Mouse (Mus musculus): ENCODE data around the gene Adamts3. TPM values are rescaled to one million over a fixed set of nuclear protein-coding genes. Genes with fewer than 3 reads are reported as not detected.

Gene Adamts3
- polyA plus RNA-seq (2012; fragmentation: generic; extraction: Trizol): 0.34 TPM
- long read RNA-seq, experiment 1, partial matches to known transcripts: 0 of 1 reads
- long read RNA-seq, experiment 1, other reads (novel, unspliced or antisense): 1 of 1 reads
- long read RNA-seq, experiment 2, partial matches to known transcripts: 1 of 1 reads
- long read RNA-seq, experiment 2, other reads (novel, unspliced or antisense): 0 of 1 reads

DNA sequence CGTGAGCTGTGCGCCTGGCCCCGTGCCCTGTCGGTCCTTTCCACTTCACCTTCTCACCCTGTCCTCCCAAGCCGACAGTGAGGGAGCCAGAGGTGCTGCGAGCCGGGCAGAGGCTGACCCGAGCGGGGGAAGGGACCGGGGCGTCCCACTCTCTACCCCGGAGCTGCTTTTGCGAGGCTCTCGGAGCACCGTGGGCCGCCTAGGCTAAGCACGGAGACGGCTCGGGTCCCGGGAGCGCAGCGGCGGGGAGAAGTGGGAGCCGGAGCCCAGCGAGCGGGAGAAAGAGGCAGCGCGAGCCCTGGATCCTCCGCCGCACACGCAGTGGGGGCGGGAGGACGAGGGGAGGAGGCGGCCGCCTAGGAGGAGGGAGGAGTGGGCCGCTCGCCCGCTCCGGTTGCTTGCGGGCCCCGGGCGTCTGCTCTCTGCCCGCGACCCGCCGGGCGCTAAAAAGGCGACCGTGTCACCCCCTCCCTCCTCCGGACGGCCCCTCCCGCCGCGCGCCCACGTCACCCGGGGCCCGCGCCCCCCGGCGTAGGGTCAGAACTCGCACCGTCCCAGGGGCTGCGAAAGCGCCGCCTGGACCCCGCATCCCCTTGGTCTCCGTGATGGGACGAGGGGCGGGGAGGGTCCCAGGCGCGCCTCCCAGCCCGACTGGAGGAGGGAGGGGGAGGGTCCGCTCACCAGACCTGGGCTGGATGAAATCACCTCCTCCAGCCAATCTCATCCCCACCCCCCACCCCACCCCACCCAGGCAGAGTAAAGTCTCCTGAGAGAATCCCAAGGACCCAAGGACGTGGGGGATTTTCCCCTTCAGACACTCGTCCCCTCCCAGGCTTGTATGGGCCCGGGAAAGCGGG, at the start of gene Adamts3:
TSS of gene Adamts3 (minus strand) at position 284 of the 857 bp plus-strand sequence.
- Histone ChIP-seq H3K36me3 (ENCODE audit: control insufficient read depth, insufficient read depth) (no peaks in the 10 kb centered on the region), H3K4me3 (ENCODE audit: insufficient read depth, poor library complexity, severe bottlenecking) (peak within 1 kb of the TSS; percentile 29), H3K27me3 (ENCODE audit: control insufficient read depth, insufficient read depth, insufficient read length) (no peaks in the 10 kb centered on the region), H3K79me3 (ENCODE audit: low read depth) (no peaks in the 10 kb centered on the region), H3ac (ENCODE audit: control insufficient read depth, insufficient read length, low read depth) (peak within 1 kb of the TSS; percentile 67), H3K79me2 (ENCODE audit: control insufficient read depth, insufficient read depth) (no peaks in the 10 kb centered on the region)
- no peak for TF ChIP-seq MAX (IDR thresholded peaks at IDR 0.05)
- no peak for TF ChIP-seq CTCF (IDR thresholded peaks at IDR 0.05; ENCODE audit: control insufficient read depth, insufficient read depth, insufficient read length)
- no peak for TF ChIP-seq MYOG (IDR thresholded peaks at IDR 0.05; ENCODE audit: control insufficient read depth, extremely low read depth, insufficient read length)
- no peak for TF ChIP-seq MYOD1 (IDR thresholded peaks at IDR 0.05; ENCODE audit: control insufficient read depth, insufficient read length, low read depth)
- TF ChIP-seq CEBPB (IDR thresholded peaks at IDR 0.05; ENCODE audit: low read depth): no peak
- TF ChIP-seq USF1 (IDR thresholded peaks at IDR 0.05; ENCODE audit: low read depth): no peak
- TF ChIP-seq FOSL1 (IDR thresholded peaks at IDR 0.05; ENCODE audit: insufficient read depth, low read length, poor library complexity, severe bottlenecking): no peak

DNA sequence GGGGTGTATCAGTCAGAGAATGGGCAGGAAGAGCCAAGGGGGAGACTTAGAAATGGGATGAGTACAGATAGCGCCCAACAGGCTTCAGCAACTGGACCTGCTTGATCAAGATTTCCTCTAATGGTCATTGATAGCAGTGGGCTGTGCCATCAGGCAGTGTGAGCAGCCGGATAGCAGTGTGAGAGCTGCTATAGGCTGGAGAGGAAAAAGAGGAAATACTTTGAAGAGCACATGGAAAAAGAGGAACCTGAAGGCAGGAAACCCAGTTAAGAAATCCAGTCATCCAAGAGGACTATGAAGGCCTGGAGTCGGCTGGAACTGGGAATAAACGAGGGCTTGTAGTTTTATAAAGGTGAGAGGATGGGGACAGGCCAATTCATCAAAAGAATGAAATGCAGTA, 48.4 kb upstream of the Adamts3 start:
- no peak for TF ChIP-seq MAX (IDR thresholded peaks at IDR 0.05)
- TF ChIP-seq MYOD1 (IDR thresholded peaks at IDR 0.05; ENCODE audit: control insufficient read depth, insufficient read length, low read depth): no peak
- no peak for TF ChIP-seq FOSL1 (IDR thresholded peaks at IDR 0.05; ENCODE audit: insufficient read depth, low read length, poor library complexity, severe bottlenecking)
- TF ChIP-seq CTCF (IDR thresholded peaks at IDR 0.05; ENCODE audit: control insufficient read depth, insufficient read depth, insufficient read length): no peak
- no peak for TF ChIP-seq USF1 (IDR thresholded peaks at IDR 0.05; ENCODE audit: low read depth)
- no peak for TF ChIP-seq CEBPB (IDR thresholded peaks at IDR 0.05; ENCODE audit: low read depth)
- no peaks in the 10 kb centered on the region for H3K27me3 ChIP-seq (ENCODE audit: control insufficient read depth, insufficient read depth, insufficient read length)
- no peaks in the 10 kb centered on the region for H3K79me2 ChIP-seq (ENCODE audit: control insufficient read depth, insufficient read depth)
- H3K79me3 ChIP-seq (ENCODE audit: low read depth): no peaks in the 10 kb centered on the region
- H3K4me3 ChIP-seq (ENCODE audit: insufficient read depth, poor library complexity, severe bottlenecking): no peak overlapping the region
- no peaks in the 10 kb centered on the region for H3K36me3 ChIP-seq (ENCODE audit: control insufficient read depth, insufficient read depth)
- no peak overlapping the region for H3ac ChIP-seq (ENCODE audit: control insufficient read depth, insufficient read length, low read depth)

DNA sequence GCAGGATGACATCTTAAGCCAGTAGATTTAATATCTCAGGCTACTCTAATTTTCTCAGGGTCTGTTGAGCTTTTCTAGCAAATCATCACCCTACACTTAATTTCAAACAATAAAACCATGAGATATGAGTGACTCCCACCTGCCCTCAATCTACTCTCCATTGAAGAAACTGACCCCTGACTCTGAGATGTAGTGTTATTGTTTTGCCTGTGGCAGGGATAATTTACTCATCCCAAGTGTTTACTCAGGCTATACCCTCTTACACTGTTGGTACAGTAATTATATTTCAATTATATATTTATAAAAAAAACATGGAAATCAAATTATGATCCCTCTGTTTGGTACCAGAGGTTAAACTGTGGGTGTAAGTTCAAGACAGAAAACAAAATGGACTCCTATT, 29.2 kb upstream of the Adamts3 start:
- no peak for TF ChIP-seq MYOD1 (IDR thresholded peaks at IDR 0.05; ENCODE audit: control insufficient read depth, insufficient read length, low read depth)
- no peak for TF ChIP-seq MYOG (IDR thresholded peaks at IDR 0.05; ENCODE audit: control insufficient read depth, extremely low read depth, insufficient read length)
- TF ChIP-seq CTCF (IDR thresholded peaks at IDR 0.05; ENCODE audit: control insufficient read depth, insufficient read depth, insufficient read length): no peak
- TF ChIP-seq FOSL1 (IDR thresholded peaks at IDR 0.05; ENCODE audit: insufficient read depth, low read length, poor library complexity, severe bottlenecking): no peak
- TF ChIP-seq USF1 (IDR thresholded peaks at IDR 0.05; ENCODE audit: low read depth): no peak
- no peak for TF ChIP-seq CEBPB (IDR thresholded peaks at IDR 0.05; ENCODE audit: low read depth)
- TF ChIP-seq MAX (IDR thresholded peaks at IDR 0.05): no peak
- H3ac ChIP-seq (ENCODE audit: control insufficient read depth, insufficient read length, low read depth): no peak overlapping the region
- H3K36me3 ChIP-seq (ENCODE audit: control insufficient read depth, insufficient read depth): no peaks in the 10 kb centered on the region
- H3K27me3 ChIP-seq (ENCODE audit: control insufficient read depth, insufficient read depth, insufficient read length): no peaks in the 10 kb centered on the region
- no peaks in the 10 kb centered on the region for H3K79me3 ChIP-seq (ENCODE audit: low read depth)
- no peak overlapping the region for H3K4me3 ChIP-seq (ENCODE audit: insufficient read depth, poor library complexity, severe bottlenecking)
- no peaks in the 10 kb centered on the region for H3K79me2 ChIP-seq (ENCODE audit: control insufficient read depth, insufficient read depth)

- H3K27me3 ChIP-seq (ENCODE audit: control insufficient read depth, insufficient read depth, insufficient read length): no peaks in the 10 kb centered on the region
- no peak overlapping the region for H3ac ChIP-seq (ENCODE audit: control insufficient read depth, insufficient read length, low read depth)
- no peaks in the 10 kb centered on the region for H3K36me3 ChIP-seq (ENCODE audit: control insufficient read depth, insufficient read depth)
- no peaks in the 10 kb centered on the region for H3K79me3 ChIP-seq (ENCODE audit: low read depth)
- no peak for TF ChIP-seq CEBPB (IDR thresholded peaks at IDR 0.05; ENCODE audit: low read depth)
- TF ChIP-seq CTCF (IDR thresholded peaks at IDR 0.05; ENCODE audit: control insufficient read depth, insufficient read depth, insufficient read length): no peak
- no peak for TF ChIP-seq MYOG (IDR thresholded peaks at IDR 0.05; ENCODE audit: control insufficient read depth, extremely low read depth, insufficient read length)
- TF ChIP-seq MYOD1 (IDR thresholded peaks at IDR 0.05; ENCODE audit: control insufficient read depth, insufficient read length, low read depth): no peak
- no peak for TF ChIP-seq FOSL1 (IDR thresholded peaks at IDR 0.05; ENCODE audit: insufficient read depth, low read length, poor library complexity, severe bottlenecking)
- TF ChIP-seq USF1 (IDR thresholded peaks at IDR 0.05; ENCODE audit: low read depth): no peak
- TF ChIP-seq MAX (IDR thresholded peaks at IDR 0.05): no peak
- H3K79me2 ChIP-seq (ENCODE audit: control insufficient read depth, insufficient read depth): no peaks in the 10 kb centered on the region
- no peak overlapping the region for H3K4me3 ChIP-seq (ENCODE audit: insufficient read depth, poor library complexity, severe bottlenecking)
Measured at GRCm38 (mm10) chr5:89911950-89912349, 28.8 kb upstream of the Adamts3 start.

DNA sequence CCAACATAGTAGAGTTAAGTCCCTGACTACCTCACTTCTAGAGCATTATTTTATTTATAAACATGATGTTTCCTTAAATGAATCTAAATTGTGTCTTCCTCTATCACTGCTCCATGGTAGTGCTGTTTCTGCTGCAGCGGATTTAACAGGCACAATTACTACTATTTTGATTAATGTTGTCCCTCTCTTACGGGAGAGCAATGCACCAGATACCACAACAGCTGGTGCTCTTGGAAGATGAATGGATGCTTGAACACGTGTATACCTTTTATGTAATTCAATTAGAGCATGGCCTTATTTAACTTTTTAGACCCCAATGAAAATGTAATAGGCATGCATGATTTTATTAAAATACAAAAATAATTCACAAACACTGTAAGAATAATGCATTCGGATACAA, 28.4 kb upstream of the Adamts3 start:
- TF ChIP-seq USF1 (IDR thresholded peaks at IDR 0.05; ENCODE audit: low read depth) (no peak), CEBPB (IDR thresholded peaks at IDR 0.05; ENCODE audit: low read depth) (no peak), MYOG (IDR thresholded peaks at IDR 0.05; ENCODE audit: control insufficient read depth, extremely low read depth, insufficient read length) (no peak), MAX (IDR thresholded peaks at IDR 0.05) (no peak), FOSL1 (IDR thresholded peaks at IDR 0.05; ENCODE audit: insufficient read depth, low read length, poor library complexity, severe bottlenecking) (no peak), MYOD1 (IDR thresholded peaks at IDR 0.05; ENCODE audit: control insufficient read depth, insufficient read length, low read depth) (no peak), CTCF (IDR thresholded peaks at IDR 0.05; ENCODE audit: control insufficient read depth, insufficient read depth, insufficient read length) (no peak)
- H3ac ChIP-seq (ENCODE audit: control insufficient read depth, insufficient read length, low read depth): no peak overlapping the region
- H3K79me2 ChIP-seq (ENCODE audit: control insufficient read depth, insufficient read depth): no peaks in the 10 kb centered on the region
- H3K36me3 ChIP-seq (ENCODE audit: control insufficient read depth, insufficient read depth): no peaks in the 10 kb centered on the region
- no peak overlapping the region for H3K4me3 ChIP-seq (ENCODE audit: insufficient read depth, poor library complexity, severe bottlenecking)
- no peaks in the 10 kb centered on the region for H3K27me3 ChIP-seq (ENCODE audit: control insufficient read depth, insufficient read depth, insufficient read length)
- no peaks in the 10 kb centered on the region for H3K79me3 ChIP-seq (ENCODE audit: low read depth)

Data from C2C12 (cell line).